Mouse (Mus musculus): ENCODE measurements around the gene Gpha2.

- TF ChIP-seq CTCF (IDR thresholded peaks at IDR 0.05; ENCODE audit: insufficient read depth, low read depth, low read length) (no peak), POLR2A (IDR thresholded peaks at IDR 0.05; ENCODE audit: insufficient read depth, low read depth, low read length) (no peak)
Observed at GRCm38 (mm10) chr19:6226763-6227162, 583 bp downstream of the Gpha2 start.

All from olfactory bulb, adult 2 months (tissue).